Mouse (Mus musculus): Measurements from ENCODE around the gene Fut1. TPM values are rescaled to one million over a fixed set of nuclear protein-coding genes. Genes with fewer than 3 reads are reported as not detected.

Fut1 gene
- not detected in 2 replicates for polyA plus RNA-seq (2015; fragmentation: Nextera tagmentation; extraction: Ambion mirVana)

DNA sequence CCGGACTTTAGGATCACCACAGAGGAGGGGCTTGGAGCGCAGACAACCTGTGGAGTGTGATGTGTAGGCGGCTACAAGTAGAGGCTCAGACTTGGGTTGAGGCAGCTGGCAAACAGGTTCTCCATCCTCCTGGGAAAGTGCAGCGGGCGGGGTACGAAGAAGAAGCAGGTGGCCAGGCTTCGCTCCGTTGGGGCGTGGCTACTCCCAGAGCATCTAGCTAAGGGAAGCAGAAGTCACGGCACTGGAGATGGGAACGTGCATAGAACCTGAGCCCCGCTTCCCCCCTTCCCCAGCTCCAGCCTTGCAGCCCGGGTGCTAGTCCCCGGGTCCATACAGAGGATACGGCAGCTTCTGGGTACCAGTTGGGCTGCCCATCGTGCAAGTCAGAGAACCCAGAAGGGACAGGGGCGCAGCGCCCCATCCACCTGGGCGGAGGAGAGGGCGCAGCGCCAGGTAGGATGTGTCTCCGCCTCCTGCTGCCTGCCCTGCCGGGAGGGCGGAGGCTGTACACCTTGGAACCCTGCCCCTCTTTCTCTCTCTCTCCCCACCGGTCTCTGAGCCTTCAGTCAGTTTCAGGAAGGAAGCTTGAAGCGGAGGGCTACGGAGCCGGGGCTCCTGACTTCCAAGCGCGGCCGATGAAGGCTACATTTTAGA is at the start of gene Fut1:
TSS of gene Fut1 (plus strand) at position 248 of the 654 bp plus-strand sequence.

DNA sequence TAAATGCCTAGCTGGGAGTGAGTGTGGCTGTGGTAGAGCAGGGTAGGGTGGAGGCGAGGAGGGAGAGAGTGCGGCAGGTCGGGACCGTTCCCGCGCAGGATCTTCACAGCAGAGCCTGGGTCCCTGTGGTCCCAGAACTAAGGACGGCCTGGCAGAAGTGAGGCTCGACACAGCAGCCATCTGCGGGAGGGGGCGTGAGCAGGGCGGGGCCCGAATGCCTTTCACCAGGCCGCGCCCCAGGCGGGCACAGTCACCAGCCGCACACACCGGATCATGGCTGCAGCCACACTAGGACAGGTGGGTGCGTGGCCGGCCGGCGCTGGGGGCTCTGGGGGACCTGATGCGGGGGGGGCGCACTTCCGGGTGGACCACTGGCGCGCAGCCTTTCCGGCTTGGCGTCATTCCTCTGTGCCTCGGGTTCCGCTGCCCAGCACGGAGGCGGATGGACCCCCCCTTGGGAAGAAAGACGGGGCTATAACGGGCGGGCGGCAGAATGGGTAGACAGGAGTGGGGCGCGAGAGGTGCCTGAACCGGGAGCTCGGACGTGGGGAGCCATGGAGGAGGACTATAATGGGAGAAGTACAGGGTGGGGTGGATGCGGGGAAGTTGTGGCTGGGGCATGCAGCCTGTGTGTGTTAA is 46.9 kb upstream of the Fut1 start, which contains the start of gene Bcat2:
TSS of gene Bcat2 (plus strand) at position 51 of the 639 bp plus-strand sequence.

DNA sequence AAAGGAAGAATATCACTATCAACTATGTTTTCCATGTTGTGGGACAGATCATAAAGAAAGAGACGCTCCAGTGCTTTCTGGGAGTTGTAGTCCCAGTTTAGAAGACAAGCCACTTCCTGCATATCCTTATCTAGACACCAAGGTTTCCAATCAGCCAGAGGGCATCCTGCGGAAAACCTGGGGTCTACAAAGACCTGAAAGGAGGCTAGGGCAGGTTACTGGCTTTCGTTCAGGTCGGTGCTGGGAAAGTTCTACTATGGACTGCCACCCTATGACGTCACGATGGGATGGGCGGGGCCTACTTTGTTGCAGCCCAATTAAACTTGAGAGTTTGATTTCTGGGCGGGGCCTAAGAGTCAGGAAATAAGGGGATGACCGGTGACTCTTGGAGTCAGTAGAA is 4.4 kb downstream of the Fut1 start, which contains the start of gene Izumo1:
TSS of gene Izumo1 (plus strand) at position 369 of the 400 bp plus-strand sequence.

DNA sequence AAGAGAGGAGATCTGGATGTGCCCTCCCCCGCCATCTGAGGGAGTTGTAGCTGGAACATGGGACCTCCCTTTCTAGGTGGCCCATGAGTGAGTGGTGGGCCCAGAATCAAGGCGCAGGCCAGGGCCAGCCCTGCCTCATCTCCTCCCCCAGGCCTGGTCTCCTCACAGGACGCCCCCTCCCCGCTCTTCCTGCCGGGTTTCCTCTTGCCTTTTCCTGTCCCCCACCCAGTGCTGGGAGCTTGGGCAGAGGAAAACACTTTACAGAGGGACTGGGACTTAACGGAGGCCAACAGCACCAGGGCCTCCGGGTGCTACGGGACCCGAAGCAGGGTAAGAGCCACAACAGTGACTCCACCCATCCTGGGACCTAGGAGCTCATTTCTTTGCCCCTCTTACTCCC is 10.2 kb downstream of the Fut1 start, which contains the start of gene Rasip1:
TSS of gene Rasip1 (plus strand) at position 228 of the 400 bp plus-strand sequence.

DNA sequence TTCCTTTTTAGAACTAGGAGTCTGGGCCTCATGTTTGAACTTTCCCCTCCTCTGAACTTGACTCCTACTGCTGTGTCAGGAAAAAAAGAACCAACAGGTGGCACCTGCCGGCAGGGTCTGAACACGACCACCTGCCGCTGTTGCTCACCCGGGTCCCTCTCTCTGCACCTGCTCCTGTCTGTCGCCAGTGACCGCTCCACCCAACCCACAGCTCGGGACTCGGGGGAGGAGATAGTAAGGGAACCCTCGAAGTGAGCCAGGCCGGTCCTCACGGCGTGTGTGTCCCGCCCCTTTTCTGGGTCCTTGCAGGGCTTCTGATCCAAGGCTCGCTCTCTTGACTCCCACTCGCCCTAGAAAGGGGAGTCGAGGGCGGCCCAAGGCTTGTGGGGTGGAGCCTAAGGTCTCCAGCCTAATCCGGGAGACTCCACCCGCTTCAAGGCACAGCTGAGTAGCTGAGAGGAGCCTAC is 22.5 kb downstream of the Fut1 start, which contains the start of gene Mamstr:
TSS of gene Mamstr (plus strand) at position 417 of the 467 bp plus-strand sequence.

DNA sequence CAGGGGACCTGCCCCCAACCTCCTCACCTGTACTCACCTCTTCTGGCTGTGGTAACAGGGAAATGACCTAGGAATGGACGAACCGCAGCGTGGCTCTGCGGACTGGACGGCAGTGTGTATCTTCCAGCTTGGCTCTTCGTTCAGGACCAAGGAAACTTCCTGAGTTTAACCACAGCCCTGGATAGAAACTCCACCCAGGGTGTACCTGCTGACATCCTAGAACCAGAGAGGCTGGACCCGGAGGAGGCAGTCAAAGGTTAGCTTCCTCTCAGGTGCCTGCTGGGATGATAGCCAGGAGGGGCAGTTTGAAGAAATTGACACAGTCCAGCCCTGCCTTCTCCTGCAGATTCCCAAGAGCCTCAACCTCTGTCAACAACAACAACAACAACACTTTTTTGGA is 49.1 kb downstream of the Fut1 start, which contains the start of gene Fut2:
TSS of gene Fut2 (minus strand) at position 234 of the 400 bp plus-strand sequence.

Other genes with a start within 250 kb of the Fut1 start
- gene Lin7b, start 246.7 kb upstream of the Fut1 start, polyA plus RNA-seq (2015; fragmentation: Nextera tagmentation; extraction: Ambion mirVana), result 23.4 and 26.6 TPM in 2 replicates
- 81.3 and 94.3 TPM in 2 replicates for gene Snrnp70, start 221.5 kb upstream of the Fut1 start, polyA plus RNA-seq (2015; fragmentation: Nextera tagmentation; extraction: Ambion mirVana)
- gene Kcna7, start 211.6 kb upstream of the Fut1 start, polyA plus RNA-seq (2015; fragmentation: Nextera tagmentation; extraction: Ambion mirVana), result 0.28 TPM in 1 of 2 replicates, not detected in the other
- 3.9 and 4.3 TPM in 2 replicates for gene Ntf5, start 203.6 kb upstream of the Fut1 start, polyA plus RNA-seq (2015; fragmentation: Nextera tagmentation; extraction: Ambion mirVana)
- gene Lhb, start 196.5 kb upstream of the Fut1 start, polyA plus RNA-seq (2015; fragmentation: Nextera tagmentation; extraction: Ambion mirVana), result not detected in 2 replicates
- gene Gys1, start 182.4 kb upstream of the Fut1 start, polyA plus RNA-seq (2015; fragmentation: Nextera tagmentation; extraction: Ambion mirVana), result 58.4 and 71.6 TPM in 2 replicates
- gene Ruvbl2, start 179.2 kb upstream of the Fut1 start, polyA plus RNA-seq (2015; fragmentation: Nextera tagmentation; extraction: Ambion mirVana), result 42.6 and 47.1 TPM in 2 replicates
- gene Ftl1, start 157.4 kb upstream of the Fut1 start, polyA plus RNA-seq (2015; fragmentation: Nextera tagmentation; extraction: Ambion mirVana), result 3,306 and 5,466 TPM in 2 replicates
- gene Bax, start 150.4 kb upstream of the Fut1 start, polyA plus RNA-seq (2015; fragmentation: Nextera tagmentation; extraction: Ambion mirVana), result 169 and 185 TPM in 2 replicates
- 0.48 and 0.69 TPM in 2 replicates for gene Tulp2, start 135.4 kb upstream of the Fut1 start, polyA plus RNA-seq (2015; fragmentation: Nextera tagmentation; extraction: Ambion mirVana)
- not detected in 2 replicates for gene Gm45808, start 130.5 kb upstream of the Fut1 start, polyA plus RNA-seq (2015; fragmentation: Nextera tagmentation; extraction: Ambion mirVana)
- 2.6 and 3.0 TPM in 2 replicates for gene Dhdh, start 128.5 kb upstream of the Fut1 start, polyA plus RNA-seq (2015; fragmentation: Nextera tagmentation; extraction: Ambion mirVana)
- gene Nucb1, start 106.9 kb upstream of the Fut1 start, polyA plus RNA-seq (2015; fragmentation: Nextera tagmentation; extraction: Ambion mirVana), result 170 and 174 TPM in 2 replicates
- gene Ppp1r15a, start 91.0 kb upstream of the Fut1 start, polyA plus RNA-seq (2015; fragmentation: Nextera tagmentation; extraction: Ambion mirVana), result 18.5 and 26.0 TPM in 2 replicates
- 2.5 and 2.8 TPM in 2 replicates for gene Plekha4, start 91.0 kb upstream of the Fut1 start, polyA plus RNA-seq (2015; fragmentation: Nextera tagmentation; extraction: Ambion mirVana)
- gene Hsd17b14, start 62.4 kb upstream of the Fut1 start, polyA plus RNA-seq (2015; fragmentation: Nextera tagmentation; extraction: Ambion mirVana), result 15.2 and 15.7 TPM in 2 replicates
- 28.3 TPM in 2 replicates for gene Bcat2, start 47.1 kb upstream of the Fut1 start, polyA plus RNA-seq (2015; fragmentation: Nextera tagmentation; extraction: Ambion mirVana)
- gene Fgf21, start 1.8 kb upstream of the Fut1 start, polyA plus RNA-seq (2015; fragmentation: Nextera tagmentation; extraction: Ambion mirVana), result 0.17 and 0.23 TPM in 2 replicates
- gene Izumo1, start 4.5 kb downstream of the Fut1 start, polyA plus RNA-seq (2015; fragmentation: Nextera tagmentation; extraction: Ambion mirVana), result 0.17 TPM in 1 of 2 replicates, not detected in the other
- gene Rasip1, start 10.2 kb downstream of the Fut1 start, polyA plus RNA-seq (2015; fragmentation: Nextera tagmentation; extraction: Ambion mirVana), result 3.9 and 4.1 TPM in 2 replicates
- gene Mamstr, start 22.7 kb downstream of the Fut1 start, polyA plus RNA-seq (2015; fragmentation: Nextera tagmentation; extraction: Ambion mirVana), result 4.6 and 5.5 TPM in 2 replicates
- gene Fut2, start 49.1 kb downstream of the Fut1 start, polyA plus RNA-seq (2015; fragmentation: Nextera tagmentation; extraction: Ambion mirVana), result 2.7 and 2.9 TPM in 2 replicates
- gene Ntn5, start 66.7 kb downstream of the Fut1 start, polyA plus RNA-seq (2015; fragmentation: Nextera tagmentation; extraction: Ambion mirVana), result not detected in 2 replicates
- gene Sec1, start 77.1 kb downstream of the Fut1 start, polyA plus RNA-seq (2015; fragmentation: Nextera tagmentation; extraction: Ambion mirVana), result 0.10 TPM in 1 of 2 replicates, not detected in the other
- gene Car11, start 82.6 kb downstream of the Fut1 start, polyA plus RNA-seq (2015; fragmentation: Nextera tagmentation; extraction: Ambion mirVana), result 3.4 and 4.0 TPM in 2 replicates
- 4.3 and 5.1 TPM in 2 replicates for gene Dbp, start 87.8 kb downstream of the Fut1 start, polyA plus RNA-seq (2015; fragmentation: Nextera tagmentation; extraction: Ambion mirVana)
- gene Rpl18, start 98.2 kb downstream of the Fut1 start, polyA plus RNA-seq (2015; fragmentation: Nextera tagmentation; extraction: Ambion mirVana), result 683 and 783 TPM in 2 replicates
- gene Sphk2, start 100.7 kb downstream of the Fut1 start, polyA plus RNA-seq (2015; fragmentation: Nextera tagmentation; extraction: Ambion mirVana), result 15.2 and 16.7 TPM in 2 replicates
- 0.64 and 0.82 TPM in 2 replicates for gene Fam83e, start 103.9 kb downstream of the Fut1 start, polyA plus RNA-seq (2015; fragmentation: Nextera tagmentation; extraction: Ambion mirVana)
- not detected in 2 replicates for gene Spaca4, start 108.5 kb downstream of the Fut1 start, polyA plus RNA-seq (2015; fragmentation: Nextera tagmentation; extraction: Ambion mirVana)
- 0.10 and 0.21 TPM in 2 replicates for gene Lmtk3, start 166.4 kb downstream of the Fut1 start, polyA plus RNA-seq (2015; fragmentation: Nextera tagmentation; extraction: Ambion mirVana)
- 0.40 and 0.69 TPM in 2 replicates for gene Sult2b1, start 167.4 kb downstream of the Fut1 start, polyA plus RNA-seq (2015; fragmentation: Nextera tagmentation; extraction: Ambion mirVana)
- 49.2 and 49.5 TPM in 2 replicates for gene Cyth2, start 197.3 kb downstream of the Fut1 start, polyA plus RNA-seq (2015; fragmentation: Nextera tagmentation; extraction: Ambion mirVana)
- gene Kcnj14, start 207.5 kb downstream of the Fut1 start, polyA plus RNA-seq (2015; fragmentation: Nextera tagmentation; extraction: Ambion mirVana), result 0.16 and 0.28 TPM in 2 replicates
- 27.8 and 30.1 TPM in 2 replicates for gene Grwd1, start 213.7 kb downstream of the Fut1 start, polyA plus RNA-seq (2015; fragmentation: Nextera tagmentation; extraction: Ambion mirVana)

Data from urinary bladder, postnatal 0 days (tissue).